Mouse (Mus musculus): ENCODE data around the gene Tdrd7.

Gene Tdrd7

DNA sequence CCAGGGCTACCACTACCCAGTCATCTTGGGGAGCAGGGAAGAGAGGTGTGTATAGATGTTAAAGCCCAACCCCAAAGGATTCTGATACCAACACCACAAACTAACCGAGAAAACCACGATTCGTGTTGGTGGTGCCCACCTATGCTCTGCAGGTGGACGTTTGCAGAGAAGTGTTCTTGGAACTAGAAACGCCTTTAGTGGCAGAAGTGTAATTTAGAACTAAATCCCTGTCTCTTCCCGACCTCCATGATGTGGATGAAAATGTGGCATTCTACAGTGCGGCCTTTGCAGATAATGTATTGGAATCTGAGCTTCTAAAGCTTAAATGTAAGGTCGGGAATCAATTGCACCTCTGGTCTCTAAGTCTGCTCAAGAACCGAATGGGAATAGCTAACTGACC lies 7.8 kb downstream of the Tdrd7 start:
- DNase-seq (ENCODE audit: low spot score), result no peak

DNA sequence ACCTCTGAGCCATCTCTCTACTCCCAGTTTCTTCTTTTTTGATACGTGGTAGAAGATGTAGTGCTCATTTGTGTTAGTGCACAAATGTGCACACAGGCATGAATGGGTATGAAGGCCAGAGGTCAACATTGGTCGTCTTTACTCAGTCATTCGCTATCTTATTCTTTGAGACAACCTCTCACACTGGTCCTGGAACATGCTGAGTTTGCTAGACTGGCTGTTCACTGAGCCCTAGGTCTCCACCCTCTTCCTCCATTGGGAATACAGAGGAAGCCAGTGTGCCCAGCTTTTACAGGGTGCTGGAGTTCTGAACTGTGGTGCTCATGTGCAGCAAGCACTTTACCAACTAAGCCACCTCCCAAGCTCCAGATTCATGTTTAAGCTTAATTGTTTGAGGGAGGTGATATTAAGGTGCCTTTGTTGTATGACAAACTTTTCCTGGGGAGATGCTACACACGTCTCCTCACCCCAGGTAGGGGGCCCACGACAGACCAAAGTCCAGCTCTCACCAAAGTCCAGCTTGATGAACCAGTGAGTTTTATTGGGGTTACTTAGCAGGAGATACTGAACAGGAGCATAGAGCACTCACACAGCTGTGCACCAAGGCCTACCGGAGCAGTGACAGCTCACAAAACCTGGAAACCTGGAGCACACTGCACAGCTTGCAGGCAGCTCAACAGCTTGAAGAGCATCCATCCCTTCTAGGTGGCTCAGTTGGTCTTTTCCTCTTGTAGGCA lies 12.0 kb downstream of the Tdrd7 start:
- no peak for DNase-seq (ENCODE audit: low spot score)

DNA sequence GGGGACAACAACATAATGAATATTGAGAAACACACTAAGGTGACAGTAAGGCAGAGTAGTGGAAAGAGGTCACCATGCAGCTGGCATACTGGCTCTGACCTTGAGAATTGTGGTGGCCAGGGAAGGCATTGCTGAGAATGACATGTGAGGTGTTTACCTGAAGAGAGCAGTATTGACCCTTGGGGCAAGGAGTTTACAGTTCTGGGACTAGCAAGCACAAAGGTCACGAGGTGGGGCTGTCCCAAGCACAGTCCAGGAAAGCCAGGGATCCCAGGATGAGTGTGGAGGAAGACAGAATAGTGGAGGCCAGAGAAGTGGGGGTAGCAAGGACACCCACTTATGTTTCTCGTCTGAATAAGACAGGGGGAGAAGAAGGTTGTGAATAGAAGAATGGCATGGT lies 14.8 kb downstream of the Tdrd7 start:
- no peak for DNase-seq (ENCODE audit: low spot score)

DNA sequence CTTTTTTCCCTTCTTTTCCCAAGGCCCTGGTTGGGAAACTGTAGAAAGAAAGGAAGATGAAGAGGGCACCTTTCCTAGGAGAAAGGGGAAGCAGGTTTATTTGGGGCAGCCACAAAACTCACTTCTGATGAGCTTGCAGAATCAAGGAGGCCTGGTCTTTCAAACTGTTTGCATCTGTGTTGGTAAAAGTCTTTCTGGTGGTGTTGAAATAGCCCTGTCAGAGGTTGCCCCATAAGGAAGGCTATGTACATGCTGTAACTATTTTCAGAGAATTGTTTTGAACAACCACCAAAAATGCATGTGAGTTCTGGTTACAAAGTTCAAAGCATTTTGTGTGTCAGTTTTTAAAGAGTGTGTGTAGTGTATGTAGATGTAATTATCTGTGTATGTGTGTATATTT lies 15.9 kb downstream of the Tdrd7 start:
- no peak for DNase-seq (ENCODE audit: low spot score)

DNA sequence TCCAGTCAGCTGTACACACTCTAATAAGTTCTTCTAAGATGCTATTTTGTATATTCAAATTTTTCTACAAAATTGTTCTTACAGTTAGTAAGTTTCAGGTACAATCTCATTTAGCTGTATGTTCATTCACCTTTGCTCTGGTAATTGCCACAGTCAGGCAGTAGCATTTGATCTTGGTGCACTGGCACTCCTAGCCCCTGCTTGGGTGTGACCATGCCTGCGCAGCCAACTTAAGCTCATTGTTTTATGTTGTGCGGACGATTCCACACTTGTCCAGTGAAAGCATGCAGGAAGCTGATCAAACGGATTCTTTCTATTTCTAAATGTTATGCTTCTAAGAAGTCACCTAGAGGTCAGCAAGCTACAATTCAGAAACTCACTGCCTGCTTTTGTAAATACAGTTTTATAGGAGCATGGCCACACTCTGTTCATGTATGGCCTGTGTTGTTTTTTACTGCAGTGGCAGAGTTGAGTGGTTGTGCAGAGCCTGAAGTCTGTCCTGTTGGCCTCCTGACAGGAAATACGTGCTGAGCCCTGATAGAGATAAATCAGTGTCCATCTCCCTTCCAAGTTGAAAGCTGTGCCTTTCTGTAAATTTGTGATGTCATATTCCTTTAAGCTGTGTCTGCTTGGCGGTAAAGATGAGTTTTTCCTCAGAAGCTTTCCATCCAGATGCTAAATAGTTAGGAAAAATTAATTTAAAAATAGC lies 25.4 kb downstream of the Tdrd7 start:
- DNase-seq (ENCODE audit: low spot score), result no peak

DNA sequence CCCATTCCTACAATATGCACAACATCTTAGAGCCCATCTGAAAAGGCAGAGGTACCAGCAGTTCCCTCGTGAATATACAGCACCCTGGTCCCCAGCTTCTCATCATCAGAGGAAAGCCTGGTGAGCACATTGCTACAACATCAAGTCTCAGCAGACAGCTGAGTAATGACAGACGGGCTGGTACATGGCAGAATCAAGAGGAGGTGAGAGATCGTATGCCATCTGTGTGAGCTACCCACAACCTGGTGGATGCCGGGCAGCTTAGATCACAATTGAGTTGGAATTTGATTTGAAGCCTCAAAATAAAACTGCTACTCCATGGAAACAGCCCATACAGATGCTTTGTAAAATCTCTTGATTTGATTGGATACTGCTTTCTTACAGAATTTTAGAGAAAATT lies 33.4 kb downstream of the Tdrd7 start:
- no peak for DNase-seq (ENCODE audit: low spot score)

DNA sequence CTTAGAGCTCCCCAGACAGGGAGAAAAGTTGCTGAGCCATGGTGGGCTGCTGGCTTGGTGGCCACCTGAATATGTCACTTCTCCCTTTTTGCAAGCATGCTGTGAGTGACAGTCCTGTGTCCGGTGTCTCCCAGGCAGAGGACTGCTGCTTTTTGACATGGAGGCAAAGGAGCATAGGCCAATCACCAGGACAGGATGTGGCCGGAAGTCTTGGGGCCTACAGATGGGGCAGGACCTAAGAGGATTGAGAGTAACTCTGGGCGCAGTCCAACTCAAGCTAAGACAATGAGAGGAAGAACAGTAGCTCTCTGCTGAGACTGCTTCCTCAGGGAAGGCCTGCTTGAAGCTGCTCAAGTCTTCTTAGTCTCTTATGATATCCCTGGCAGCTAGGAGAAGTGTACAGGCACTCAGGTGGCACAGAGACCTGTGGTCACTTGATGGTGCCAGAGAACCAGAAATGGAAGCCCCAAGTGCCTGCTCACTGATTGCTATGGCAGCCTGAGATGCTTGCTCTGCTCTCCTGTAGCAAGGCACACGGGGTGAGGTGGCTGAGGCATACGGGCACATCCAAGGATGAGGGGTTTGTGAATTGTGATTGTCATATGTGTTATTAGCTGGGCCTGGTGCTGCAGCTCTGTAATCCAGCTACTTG lies 43.1 kb downstream of the Tdrd7 start:
- DNase-seq (ENCODE audit: low spot score), result no peak

DNA sequence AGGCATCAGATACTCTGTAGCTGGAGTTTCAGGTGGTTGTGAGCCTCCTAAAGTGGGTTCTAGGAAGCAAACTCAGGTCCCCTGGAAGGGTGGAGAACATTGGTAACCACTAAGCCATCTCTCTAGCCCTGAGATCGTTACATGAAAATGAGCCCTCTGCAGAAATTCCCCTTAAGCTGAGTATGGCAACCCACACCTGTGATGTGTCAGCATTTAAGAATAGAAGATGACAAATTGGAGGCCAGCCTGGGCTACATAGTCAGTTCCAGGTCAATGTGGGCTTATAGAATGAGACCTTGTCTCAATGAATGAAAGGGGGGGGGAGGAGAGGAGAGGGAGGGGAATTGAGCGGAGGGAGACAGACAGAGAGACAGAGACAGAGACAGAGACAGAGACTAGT lies 46.6 kb downstream of the Tdrd7 start:
- DNase-seq (ENCODE audit: low spot score), result no peak

DNA sequence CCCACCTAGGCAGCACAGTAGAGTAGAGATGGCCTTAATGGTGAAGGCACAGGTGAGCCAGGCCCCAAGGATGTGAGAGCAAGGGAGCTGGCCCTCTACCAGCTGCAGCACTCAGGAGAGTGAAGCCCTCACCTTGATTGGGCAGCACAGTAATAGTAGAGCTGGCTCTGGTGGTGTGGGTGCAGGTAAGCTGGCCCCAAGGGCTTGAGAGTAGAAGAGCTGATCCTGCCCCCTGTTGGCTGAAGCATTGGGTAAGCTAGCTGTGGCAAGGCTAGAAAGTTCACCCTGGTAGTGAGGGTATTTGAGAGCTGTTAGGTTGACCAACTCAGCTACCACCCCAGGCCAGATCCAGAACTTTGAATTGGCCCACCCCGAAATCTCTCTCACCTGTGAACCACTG lies 50.5 kb downstream of the Tdrd7 start:
- no peak for DNase-seq (ENCODE audit: low spot score)

DNA sequence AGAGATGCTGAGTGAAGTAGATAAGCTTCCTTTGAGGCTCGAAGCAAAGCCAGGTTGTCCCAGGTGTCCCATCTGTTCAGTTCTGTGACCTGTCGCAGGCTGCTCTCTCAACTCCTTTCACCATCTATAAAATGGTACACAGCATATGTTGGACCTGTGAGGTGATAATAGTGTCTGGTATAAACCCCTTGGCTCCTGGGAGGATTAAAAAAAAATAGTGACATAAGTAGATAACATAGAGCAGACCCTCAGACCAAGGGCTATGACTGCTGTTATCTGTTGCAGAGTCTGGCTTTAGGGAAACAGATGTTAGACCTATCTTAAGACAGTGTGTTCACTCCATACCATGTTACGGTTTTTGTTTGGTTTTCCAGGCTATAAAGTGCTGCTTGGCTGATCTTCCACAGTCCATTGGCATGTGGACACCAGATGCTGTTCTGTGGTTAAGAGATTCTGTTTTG lies 57.9 kb downstream of the Tdrd7 start:
- no peak for DNase-seq (ENCODE audit: low spot score)

DNA sequence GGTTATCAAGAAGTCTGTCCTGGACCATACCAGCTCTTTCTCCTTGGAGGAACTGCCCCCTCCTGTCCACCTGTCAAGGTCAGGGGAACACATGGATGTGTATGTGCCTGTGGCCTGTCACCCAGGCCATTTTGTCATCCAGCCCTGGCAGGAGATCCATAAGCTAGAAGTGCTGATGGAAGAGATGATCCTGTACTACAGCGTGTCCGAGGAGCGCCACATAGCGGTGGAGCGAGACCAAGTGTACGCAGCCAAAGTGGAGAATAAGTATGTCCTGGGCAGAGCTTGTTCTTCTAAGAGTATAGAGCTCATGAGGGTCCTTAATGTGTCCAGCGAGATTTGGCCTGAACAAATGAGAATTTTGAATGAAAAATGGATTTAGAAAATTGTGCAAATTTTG lies 60.8 kb downstream of the Tdrd7 start:
- DNase-seq (ENCODE audit: low spot score), result no peak

DNA sequence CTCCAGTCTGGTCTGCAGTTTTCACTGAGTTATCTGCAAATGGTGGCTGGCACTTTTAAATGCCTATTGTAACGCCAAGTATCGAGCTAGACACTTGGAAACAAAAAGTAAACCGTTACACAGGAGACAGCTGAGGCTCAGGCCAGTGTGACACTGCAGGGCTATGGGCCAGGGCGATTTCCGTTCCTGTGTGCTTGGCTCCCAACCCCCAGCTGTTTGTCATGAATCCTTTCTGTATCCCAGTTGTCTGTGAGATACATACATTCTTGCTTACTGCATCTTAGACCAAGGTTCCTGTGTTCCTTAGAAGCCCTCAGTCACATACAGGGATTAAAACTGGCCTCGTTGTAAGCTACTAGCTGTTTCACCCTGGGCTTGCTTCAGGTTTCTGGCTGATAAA lies 63.1 kb downstream of the Tdrd7 start:
- no peak for DNase-seq (ENCODE audit: low spot score)

DNA sequence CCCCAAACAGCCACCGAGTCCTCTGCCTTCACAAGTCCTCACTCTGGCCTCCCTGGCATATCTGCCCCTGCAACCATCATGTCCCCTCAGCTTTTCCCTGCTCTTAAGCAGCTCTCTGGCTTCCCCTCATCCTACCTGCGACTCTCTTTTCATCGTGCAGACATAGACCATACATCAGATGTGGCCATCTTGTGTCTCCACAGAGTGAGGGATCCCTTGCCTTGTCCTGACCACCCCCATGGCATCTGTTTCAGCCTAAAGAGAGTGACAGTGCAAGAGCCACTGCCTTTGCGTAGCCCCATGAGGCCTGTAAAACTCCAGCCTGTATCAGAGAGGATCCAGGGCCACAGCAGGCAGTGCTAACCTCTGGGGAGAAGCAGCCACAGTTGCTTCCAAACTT lies 63.6 kb downstream of the Tdrd7 start:
- no peak for DNase-seq (ENCODE audit: low spot score)

DNA sequence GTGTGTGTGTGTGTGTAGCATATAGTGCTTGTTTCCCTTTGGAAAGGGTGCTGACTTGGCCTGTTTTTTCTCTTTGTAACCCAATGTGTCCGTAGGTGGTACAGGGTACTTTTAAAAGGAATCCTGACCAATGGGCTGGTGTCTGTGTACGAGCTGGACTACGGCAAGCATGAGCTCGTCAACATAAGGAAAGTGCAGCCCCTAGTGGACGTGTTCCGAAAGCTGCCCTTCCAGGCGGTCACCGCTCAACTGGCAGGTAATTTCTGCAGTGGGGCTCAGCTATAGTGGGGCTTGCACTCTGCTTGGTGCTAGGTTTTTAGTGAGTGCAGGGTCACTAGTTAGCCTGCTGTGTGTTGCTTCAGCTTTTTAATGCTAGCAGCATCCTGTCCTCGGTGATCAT lies 64.4 kb downstream of the Tdrd7 start:
- no peak for DNase-seq (ENCODE audit: low spot score)

DNA sequence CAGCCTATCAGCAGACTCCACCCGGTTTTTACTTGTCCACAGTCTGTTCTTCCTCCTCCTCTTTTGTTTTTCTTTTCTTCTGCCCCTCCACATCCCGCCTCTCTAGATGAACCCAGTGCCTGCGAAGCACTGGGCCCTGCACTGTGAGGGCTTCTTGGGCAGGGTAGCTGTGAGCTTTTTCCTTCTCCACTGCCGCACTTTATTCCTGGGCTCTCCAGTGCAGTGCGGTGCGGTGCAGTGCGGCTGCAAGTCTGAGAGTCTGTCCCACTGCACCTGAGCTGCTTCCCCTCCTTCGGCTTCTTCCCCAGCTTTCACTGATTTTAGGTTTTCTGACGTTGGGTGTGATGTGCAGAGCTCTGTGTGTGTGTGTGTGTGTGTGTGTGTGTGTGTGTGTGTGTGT lies 67.3 kb downstream of the Tdrd7 start:
- no peak for DNase-seq (ENCODE audit: low spot score)

DNA sequence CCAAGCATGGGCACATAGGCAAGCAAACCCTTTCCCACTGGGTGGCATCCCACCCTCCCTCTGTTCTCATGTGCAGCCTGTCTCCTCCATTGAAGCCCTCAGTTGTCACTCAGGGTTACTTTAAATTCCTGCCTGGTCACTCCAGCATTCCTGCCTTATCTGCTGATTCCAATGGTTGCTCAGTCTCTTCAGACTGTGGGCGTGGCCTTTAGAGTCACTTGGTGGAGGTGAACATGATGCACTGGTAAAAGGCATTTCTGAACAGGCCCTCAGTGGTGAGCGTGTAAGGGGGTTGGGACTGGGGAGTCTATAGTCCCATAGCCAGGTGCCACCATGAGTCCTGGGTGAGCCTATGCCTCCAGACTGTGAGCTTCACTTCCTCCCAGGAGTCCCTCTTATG lies 68.1 kb downstream of the Tdrd7 start:
- DNase-seq (ENCODE audit: low spot score), result no peak

DNA sequence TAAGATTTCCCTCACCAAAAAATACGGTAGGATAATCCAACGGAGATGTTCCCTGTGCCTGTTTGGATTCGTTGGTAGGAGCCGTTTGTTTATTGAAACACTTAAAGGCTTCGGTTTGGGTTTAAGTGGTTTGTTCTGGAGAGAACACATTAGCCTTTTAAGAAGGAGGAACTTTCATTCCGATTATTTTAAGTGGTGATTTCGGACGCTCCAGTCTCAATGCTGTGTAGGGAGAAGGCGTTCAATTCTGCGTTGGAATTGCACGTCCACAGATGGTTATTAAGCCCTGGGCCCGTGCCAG lies 73.4 kb downstream of the Tdrd7 start:
- DNase-seq (ENCODE audit: low spot score), result no peak

DNA sequence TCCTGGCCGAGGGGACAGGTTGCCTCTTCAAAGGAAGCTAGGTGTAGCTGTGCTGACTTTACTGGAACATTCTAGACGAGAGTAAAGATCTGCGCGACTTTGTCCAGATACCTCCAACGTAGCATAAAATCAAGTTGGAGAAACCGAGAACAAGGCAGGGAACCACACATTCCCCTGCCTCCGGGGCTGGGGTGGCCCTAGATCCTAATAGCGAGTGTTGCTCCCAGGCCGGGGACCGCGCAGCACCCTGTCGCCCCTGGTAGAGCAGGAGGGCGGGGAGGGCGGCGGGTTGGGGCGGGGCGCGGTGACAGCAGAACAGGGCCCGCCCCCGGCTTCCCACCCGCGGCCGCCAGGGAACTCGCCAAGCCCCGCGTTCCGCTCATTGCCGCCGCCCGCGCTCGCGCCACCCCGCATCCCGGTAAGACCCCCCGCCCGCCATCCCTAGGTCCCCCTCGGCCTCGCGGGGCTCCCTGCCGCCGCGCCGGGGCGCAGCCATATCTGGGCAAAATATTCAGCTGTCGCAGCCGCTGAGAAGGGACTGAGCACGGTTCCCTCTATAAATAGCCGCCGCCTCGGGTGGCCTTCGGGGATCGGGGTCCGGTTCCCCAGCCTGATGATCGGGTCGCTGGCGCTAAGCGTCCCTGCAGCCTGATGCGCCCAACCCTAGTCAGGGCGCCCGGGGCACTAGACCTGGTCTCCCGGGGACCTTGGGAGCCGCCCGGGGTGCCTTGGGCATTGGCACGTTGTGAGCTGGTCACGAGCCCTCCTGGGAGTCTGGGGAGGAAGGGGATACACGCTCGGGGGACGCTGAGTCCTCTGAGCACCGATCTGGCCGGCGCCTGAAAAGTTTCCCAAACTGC lies 74.0 kb downstream of the Tdrd7 start, which contains the start of gene Tmod1:
Gene Tmod1, plus strand, starts transcription at position 44 of the 860 bp plus-strand sequence.
- DNase-seq (ENCODE audit: low spot score), result no peak

DNA sequence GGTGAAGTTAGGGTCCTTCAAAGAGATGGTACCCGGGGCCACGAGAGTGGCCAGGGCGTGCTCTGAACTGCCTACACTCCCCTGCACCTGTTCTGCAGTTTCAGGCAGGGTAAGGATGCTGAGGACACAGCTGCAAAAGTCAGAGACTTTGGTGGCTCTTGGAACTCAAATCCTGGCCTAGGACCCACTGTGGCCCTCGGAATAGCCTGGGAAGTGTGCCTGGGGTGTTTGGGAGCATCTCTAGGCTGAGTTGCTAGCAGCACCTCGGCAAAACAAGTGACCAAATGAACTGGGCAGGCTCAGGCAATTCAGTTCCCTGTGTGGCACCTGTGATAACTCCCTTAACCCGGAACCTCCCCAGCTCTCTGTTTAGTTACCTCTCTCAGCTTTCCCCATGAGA lies 74.8 kb downstream of the Tdrd7 start:
- DNase-seq (ENCODE audit: low spot score), result no peak

DNA sequence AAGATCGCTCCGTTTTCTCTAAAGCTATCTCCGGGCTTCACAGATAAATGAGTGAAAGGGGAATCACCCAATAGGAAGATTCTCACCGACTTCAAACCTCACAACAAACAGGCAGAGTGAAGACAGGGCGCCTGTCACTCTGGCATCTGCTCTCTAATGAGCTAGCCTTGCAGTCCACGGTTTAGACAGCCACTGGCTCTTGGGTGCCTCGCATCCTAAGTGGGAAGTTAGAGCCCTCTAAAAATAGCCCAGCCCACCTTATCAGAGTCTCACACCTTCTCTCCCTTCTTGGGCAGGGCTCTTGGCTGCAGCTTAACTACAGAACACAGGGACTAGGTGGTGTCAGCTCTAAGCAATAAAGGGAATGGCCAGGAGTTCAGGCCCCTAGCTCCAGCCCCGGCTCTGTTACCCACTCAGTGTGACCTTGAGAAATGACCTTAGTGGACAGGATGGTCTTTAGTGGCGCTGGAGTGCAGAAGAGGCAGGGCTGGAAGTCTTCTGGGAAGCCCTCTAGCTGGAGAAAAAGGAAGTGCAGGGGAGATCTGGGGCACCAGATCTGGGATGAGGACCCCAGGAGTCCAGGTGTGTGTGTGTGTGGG lies 75.6 kb downstream of the Tdrd7 start:
- no peak for DNase-seq (ENCODE audit: low spot score)

DNA sequence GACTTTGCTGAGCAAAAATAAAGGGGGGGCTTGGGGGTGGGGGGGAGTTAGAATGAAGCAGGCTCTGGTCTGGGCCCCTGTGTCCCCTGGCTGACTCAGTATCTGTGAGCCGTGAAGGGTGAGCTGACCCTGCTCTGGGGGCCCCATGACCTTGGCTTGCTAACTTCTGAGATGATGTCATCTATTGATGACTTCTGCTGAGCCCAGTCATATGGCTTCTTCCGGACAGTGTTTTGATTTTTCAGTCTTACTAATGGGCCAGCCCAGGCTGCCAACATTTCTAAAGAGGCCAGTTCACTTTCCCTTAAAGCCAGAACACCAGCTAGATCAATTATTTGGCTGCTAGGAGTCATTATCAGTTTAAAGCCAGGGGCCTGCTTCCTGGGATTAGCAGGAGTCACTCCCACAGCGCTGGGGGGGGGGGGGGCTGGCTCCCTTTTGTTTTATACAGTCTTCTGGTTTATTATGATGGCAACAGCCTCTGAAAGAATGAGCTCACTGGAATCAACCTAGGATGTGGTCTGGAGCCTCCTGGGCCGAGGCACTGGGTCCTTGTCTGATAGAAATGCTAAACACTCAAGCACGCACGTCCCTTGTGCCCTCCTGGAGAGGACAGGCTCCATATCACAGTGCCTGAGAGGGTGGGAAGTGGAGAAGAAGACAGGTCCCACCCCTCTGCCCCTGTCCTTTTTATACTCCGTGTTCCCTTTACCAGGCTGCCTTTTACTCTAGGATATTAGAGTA lies 76.8 kb downstream of the Tdrd7 start:
- DNase-seq (ENCODE audit: low spot score), result no peak

DNA sequence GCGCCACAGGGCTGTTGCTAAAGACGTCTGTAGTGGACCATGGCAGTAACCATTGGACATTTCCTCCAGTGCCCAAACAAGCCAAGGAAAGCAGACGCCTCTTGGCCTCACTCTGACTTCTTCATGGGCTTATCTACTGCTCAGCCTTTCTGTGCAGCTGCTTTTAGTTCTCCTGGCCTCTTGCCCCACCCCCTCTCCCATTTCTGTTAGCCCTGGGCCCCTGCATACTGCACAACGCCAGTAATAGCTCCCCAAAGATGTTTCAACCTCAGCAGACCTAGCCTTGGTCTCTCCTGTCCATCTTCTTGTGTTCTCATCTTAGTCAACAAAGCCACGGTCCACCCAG lies 77.3 kb downstream of the Tdrd7 start:
- no peak for DNase-seq (ENCODE audit: low spot score)
